Mouse (Mus musculus): ENCODE results near the gene Tmem100.

Gene Tmem100

DNA sequence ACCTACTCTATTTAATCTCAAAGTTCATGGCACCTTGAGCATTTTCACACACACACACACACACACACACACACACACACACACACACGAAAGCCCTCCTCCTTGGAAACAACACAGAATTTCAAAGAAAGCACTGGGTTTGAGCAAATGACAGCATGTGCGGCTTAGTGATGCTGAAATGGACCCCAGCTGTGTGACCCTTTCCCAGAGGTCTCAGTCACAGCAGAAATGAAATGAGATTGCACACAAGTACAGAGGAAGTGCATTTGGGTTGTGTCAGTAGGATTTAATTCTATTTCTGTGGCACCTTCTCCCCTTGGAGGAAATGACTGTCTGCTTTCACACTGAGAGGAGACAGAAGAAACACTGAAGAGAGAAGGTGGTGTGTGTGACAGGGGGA lies 26.9 kb downstream of the Tmem100 start:
- no peak for DNase-seq (ENCODE audit: extremely low spot score, low spot score)

DNA sequence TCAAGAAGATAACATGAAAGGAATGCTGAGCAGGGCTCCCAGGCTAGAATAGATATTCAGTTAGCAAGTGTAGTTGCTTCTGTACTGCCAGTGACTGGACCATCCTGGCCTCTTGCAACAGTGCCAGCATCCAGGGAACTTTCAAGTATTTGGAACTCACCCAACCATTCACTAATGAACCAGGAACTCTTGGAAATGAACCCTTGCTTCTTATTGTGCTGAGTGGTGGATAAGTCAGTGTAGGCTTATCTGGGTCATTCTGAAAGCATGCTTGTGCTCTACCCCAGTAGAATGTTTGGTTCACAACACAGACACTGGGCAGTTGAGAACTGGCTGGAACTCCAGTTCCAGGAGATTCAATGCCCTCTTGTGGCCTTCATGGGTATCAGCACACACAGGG lies 29.1 kb downstream of the Tmem100 start:
- no peak for DNase-seq (ENCODE audit: extremely low spot score, low spot score)

DNA sequence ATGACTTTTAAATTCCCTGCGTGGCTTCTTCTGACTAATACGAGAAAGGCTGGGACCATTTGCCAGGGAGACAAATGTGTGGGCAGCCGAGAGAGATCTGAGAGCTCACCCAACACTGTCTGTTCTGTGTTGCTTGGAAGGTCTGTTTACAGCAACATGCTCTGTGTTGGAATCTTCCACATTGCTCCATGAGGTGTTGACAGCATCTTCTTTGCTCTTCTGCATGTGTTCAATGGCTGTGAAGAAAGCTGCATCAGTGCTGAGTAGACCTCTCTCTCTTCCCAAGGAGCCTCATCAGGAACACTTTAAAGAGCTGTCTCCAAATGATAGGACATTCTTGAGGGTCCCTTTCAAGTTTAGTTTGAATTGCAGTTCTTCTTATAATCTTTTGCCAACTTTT lies 32.5 kb downstream of the Tmem100 start:
- no peak for DNase-seq (ENCODE audit: extremely low spot score, low spot score)

DNA sequence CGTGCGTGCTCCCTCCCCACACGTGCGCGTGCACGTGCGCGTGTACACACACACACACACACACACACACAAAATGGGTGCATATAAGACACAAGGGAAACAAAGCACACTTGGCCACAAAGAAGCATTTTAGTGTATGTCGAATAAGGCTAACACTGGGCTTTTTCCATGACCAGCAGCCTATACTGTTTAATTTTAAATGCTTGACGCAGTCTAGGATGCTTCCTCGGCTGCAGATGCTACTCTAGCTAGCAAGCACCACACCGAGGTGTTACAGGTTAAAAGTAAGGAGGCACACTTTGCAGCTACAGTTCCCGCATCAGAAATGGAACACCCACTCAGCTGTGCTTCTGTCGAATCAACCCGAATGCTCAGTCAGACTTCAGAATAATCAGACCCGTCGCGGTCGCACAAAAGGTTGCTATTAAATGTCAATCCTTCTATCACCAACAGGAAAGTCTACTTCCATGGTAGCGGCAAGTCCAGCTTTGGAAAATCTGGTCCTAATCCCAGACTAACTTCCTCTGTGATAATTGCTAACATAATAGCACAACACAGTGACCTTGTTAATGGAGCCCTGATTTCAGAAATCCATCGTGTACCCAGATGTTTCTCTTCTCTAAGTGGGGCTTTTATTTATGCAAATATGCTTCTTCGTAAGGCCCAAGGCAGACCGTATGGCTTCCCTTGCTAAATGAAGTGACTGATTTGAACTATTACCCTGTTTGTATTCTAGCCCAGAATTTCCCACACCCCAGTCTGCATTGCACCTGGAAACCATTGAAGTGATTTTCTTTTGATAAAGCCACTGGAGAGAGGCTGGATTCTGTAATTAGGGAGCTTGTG lies 36.5 kb downstream of the Tmem100 start:
- DNase-seq (ENCODE audit: extremely low spot score, low spot score), result no peak

DNA sequence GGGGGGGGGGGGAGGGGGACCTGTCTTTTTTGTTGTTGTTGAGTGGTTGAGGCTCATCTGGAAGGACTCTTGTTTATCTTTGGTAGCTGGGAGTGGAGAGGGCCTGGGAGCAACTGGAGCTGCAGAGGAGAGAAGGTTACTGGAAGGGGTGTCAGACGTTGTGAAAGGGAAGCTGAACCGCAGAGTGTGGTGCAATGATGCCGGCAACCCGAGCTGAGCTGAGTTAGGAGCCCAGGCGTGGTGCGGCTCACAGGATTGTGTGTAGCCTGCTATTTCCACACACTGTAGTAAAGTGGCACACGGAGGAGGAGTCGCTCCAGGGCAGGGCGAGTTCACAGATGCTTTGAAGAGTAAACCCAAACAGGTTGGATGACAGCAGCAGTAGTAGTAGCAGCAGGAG lies 41.6 kb downstream of the Tmem100 start:
- DNase-seq (ENCODE audit: extremely low spot score, low spot score), result no peak

DNA sequence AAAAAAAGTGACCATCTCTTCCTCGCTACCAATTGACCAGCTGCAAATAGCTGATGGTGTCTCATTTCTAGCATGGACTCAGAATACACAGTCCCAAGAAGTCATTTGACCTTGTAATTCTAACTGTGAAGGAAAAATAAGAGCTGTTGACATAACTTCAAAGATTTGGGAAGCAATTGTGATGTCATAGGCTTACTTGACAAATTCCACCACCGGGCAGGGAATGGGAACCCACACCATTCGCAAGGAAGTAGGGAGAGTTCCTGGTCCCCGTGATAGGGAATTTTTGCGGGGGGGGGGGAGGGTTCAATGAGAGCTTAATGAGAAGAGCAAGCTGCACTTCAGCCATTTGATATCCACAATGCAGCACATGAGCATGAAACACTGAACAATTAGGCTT lies 43.1 kb downstream of the Tmem100 start:
- DNase-seq (ENCODE audit: extremely low spot score, low spot score), result no peak

DNA sequence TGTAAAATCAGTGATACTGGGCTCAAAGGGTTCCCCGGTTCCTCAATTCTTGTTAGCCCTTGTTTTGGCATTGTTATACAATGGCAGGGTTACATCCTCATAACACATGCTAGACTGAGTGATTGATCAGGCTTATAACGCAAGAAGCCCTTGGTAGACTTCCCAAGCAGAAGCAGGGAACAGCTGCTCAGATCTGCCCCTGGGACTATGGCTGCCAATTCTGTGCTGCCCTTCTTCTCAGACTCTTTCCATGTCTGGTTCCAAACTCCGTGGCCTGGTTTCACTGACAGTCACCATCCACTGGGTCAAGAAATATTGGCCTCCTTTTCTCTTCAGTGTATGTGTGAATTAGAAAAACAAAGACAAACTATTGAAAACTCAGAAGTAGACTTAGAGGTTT lies 46.5 kb downstream of the Tmem100 start:
- no peak for DNase-seq (ENCODE audit: extremely low spot score, low spot score)

DNA sequence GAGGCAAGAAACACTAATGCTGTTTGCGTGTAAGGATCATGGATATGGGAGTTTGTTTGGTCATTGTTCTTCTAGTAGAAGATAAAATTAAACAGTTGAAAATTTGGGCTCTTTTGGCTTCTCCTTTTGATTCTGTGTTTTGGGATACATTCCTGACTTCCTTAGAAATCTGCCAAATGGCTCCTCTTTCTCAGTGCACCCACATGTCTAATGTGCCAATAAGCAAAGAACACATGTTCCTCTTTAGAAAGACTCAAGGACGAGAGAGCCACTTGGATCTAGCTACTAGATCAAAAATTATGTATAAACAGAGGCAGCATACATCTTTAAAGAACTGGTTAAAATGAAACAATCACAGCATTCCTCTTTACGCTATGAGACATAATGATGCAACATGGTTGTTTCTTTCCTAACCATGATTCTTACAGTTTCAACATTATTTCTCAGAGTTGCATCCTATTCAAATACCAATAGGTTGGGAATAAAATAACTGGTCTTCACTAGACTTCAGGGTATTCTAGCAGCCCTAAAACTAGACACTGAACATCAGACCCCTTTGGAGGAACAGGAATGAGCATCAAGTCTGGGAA lies 50.6 kb downstream of the Tmem100 start:
- no peak for DNase-seq (ENCODE audit: extremely low spot score, low spot score)

DNA sequence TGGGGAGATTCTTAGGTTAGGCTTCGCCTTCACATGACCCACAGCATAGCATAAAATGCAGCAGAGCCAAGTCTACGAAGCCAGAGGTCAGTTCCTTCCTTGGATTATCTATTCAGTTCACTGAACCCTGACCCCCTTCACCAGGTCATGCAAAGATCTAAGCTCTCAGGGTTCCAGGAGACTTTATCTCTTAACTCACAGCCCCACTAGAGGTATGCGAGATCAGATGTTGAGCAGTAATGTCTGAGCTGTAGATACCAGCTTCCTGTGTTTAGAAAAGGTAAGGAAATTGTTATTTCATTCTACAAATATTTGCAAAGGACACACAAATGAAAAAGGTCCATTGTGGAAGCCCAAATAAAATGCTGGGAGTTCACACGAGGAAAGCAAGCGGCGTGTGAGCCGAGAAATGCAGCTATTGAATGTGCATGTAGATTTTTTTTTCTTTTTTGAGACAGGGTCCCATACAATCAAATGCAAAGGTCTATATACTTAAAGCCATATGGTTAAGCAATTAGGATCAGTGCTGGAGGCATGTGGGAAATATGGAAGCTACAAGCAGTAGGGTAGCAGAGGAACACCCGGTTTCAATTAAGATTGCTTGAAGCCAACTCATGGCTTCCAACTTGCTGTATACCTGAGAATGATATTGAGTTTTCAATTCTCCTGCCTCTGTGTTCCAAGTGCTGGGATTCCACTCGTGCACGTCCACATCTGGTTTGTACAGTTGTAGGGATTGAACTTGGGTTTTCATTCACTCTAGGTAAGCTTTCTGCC lies 51.9 kb downstream of the Tmem100 start:
- no peak for DNase-seq (ENCODE audit: extremely low spot score, low spot score)

DNA sequence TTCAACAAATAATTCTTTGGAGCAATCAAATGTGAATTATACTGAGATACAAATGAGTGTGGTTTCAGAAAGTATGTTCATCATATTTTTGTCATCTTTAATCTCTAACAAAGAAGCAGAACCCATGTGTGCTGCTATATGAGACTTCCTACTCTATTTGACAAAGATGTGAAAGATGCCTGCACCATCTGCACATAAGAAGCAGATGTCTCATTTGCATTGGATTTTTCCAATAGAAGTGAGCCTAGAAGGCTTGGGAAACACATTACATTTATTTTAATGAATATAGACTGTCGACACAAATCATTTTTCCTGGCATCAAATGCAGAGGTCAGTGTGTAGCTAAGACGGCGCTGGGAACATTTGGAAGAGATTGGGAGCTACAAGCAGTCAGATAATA lies 52.9 kb downstream of the Tmem100 start:
- no peak for DNase-seq (ENCODE audit: extremely low spot score, low spot score)

DNA sequence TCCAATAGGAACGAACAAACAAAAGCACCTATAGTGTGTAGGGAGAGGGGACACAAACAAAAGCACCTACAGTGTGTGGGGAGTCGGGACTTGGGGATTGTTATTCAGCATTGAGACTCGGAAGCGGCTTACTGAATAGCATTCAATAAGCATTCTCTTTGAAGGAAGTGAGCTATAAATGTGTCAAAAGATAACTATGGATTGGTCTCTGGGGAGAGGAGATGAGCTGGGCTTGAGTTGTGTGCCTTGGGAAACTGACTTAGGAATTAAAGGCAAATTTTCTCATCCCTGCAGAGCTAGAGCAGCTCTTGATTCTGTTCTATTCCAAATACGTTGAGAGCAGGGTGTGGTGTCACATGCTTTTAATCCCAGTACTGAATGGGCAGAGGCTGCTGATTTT lies 54.0 kb downstream of the Tmem100 start:
- no peak for DNase-seq (ENCODE audit: extremely low spot score, low spot score)

Data from neural tube, embryonic 10.5 days (tissue).